Mouse (Mus musculus) lung, embryonic 14.5 days (tissue): ENCODE data around the gene Trim66. TPM values are rescaled to one million over a fixed set of nuclear protein-coding genes. Genes with fewer than 3 reads are reported as not detected.

Source experiments
- ATAC-seq: fragments of 200-750 bp; cut with Nextera tagmentation; 2 replicates; pipeline ENCODE4 v1.8.0; 2017; ENCODE audit warnings: mild to moderate bottlenecking, moderate TSS enrichment, moderate library complexity; ENCODE audit not compliant: insufficient read depth
- DNase-seq: peaks from one replicate; pipeline ENCODE4 v3.0.0-alpha.2; 2015
- H3K27ac ChIP-seq: fragments of 300-500 bp; sonication (generic); 2 replicates; pipeline ENCODE4 v1.5.1; 2014; ENCODE audit warnings: low read depth, mild to moderate bottlenecking, moderate library complexity
- H3K27me3 ChIP-seq: fragments of 300-500 bp; sonication (generic); 2 replicates; pipeline ENCODE4 v1.6.1; 2014; ENCODE audit warnings: low read length, control low read depth; ENCODE audit not compliant: insufficient read depth
- H3K36me3 ChIP-seq: fragments of 300-500 bp; sonication (generic); 2 replicates; pipeline ENCODE4 v1.6.1; 2014; ENCODE audit warnings: control low read depth; ENCODE audit not compliant: insufficient read depth
- H3K4me1 ChIP-seq: fragments of 300-500 bp; sonication (generic); 2 replicates; pipeline ENCODE4 v1.6.1; 2014; ENCODE audit warnings: antibody characterized with exemption, control low read depth; ENCODE audit not compliant: insufficient read depth
- H3K4me2 ChIP-seq: fragments of 300-500 bp; sonication (generic); 2 replicates; pipeline ENCODE4 v1.6.1; 2014; ENCODE audit warnings: mild to moderate bottlenecking
- H3K4me3 ChIP-seq: fragments of 300-500 bp; sonication (generic); 2 replicates; pipeline ENCODE4 v1.5.1; 2014; ENCODE audit warnings: low read depth, low read length
- H3K9ac ChIP-seq: fragments of 300-500 bp; sonication (generic); 2 replicates; pipeline ENCODE4 v1.6.1; 2014
- H3K9me3 ChIP-seq: fragments of 300-500 bp; sonication (generic); 2 replicates; pipeline ENCODE4 v1.6.1; 2016; ENCODE audit warnings: low read depth, low read length, control low read depth
- CTCF ChIP-seq: IDR thresholded peaks from 2 replicates; pipeline ENCODE4 v1.5.1; 2016; ENCODE audit warnings: antibody characterized with exemption, low read depth
- WGBS: fragments of 180-500 bp; shearing (Covaris S2); extraction: QIAGEN DNeasy Blood & Tissue Kit; methylation state at CpG from one replicate; pipeline ENCODE4 v1.1.7; 2014; 5-methylcytosine and 5-hydroxymethylcytosine counted together
- polyA plus RNA-seq: library from polyadenylated mRNA; unstranded; fragments of >200 nt; fragmentation: Nextera tagmentation; extraction: Ambion mirVana; gene quantifications from 2 replicates; pipeline ENCODE4 v1.2.1, GENCODE M21; 2014

The Trim66 gene
- polyA plus RNA-seq, 1 experiment from 2014 or later: 0.05 TPM

GRCm38 (mm10) chr7:109507572-109507971 lies 362 bp downstream of the Trim66 start:
- Histone ChIP-seq H3K9ac (no peak overlapping the region), H3K36me3 (no peaks in the 10 kb centered on the region), H3K27me3 (no peaks in the 10 kb centered on the region), H3K4me1 (no peaks in the 10 kb centered on the region), H3K4me2 (no peak overlapping the region), H3K4me3 (no peak overlapping the region), H3K9me3 (no peaks in the 10 kb centered on the region), H3K27ac (no peak overlapping the region)
- no peak for ATAC-seq
- DNase-seq: no peak
- TF ChIP-seq CTCF: no peak
- WGBS: 48% methylated on average over 9 of the region's 9 CpGs

- no peak overlapping the region for H3K4me2 ChIP-seq
- no peaks in the 10 kb centered on the region for H3K36me3 ChIP-seq
- H3K9ac ChIP-seq: 0 out of 2 replicates have a peak overlapping the region, but pooled peaks have one; percentile 18
- no peaks in the 10 kb centered on the region for H3K9me3 ChIP-seq
- DNase-seq: peak; percentile 42
- no peak overlapping the region for H3K27ac ChIP-seq
- H3K27me3 ChIP-seq: no peaks in the 10 kb centered on the region
- no peaks in the 10 kb centered on the region for H3K4me1 ChIP-seq
- TF ChIP-seq CTCF: no peak
- ATAC-seq: peak; percentile 54; the same call in 1 of the 2 replicates
- WGBS: 8% methylated on average over 8 of the region's 8 CpGs
- no peak overlapping the region for H3K4me3 ChIP-seq
These were observed 815 bp downstream of the Trim66 start for GRCm38 (mm10) chr7:109507119-109507518.

- ATAC-seq: no peak
These were observed 10.4 kb downstream of the Trim66 start for GRCm38 (mm10) chr7:109497507-109497906.

GRCm38 (mm10) chr7:109493319-109494316 lies 14.3 kb downstream of the Trim66 start:
- 10% methylated on average over 21 of the region's 21 CpGs for WGBS
- Histone ChIP-seq H3K27ac (no peak overlapping the region), H3K27me3 (no peaks in the 10 kb centered on the region), H3K4me1 (no peaks in the 10 kb centered on the region), H3K9ac (peak overlapping the region; percentile 26; the same call in 1 of the 2 replicates), H3K4me3 (peak overlapping the region; percentile 8), H3K4me2 (peak overlapping the region; percentile 41), H3K9me3 (no peaks in the 10 kb centered on the region), H3K36me3 (no peaks in the 10 kb centered on the region)
- TF ChIP-seq CTCF: no peak
- DNase-seq (peak; percentile 43), ATAC-seq (0 out of 2 replicates have a peak, but pooled peaks have one; percentile 4)

More at GRCm38 (mm10) chr7:109497507-109497906, 10.4 kb downstream of the Trim66 start:
- H3K9ac ChIP-seq: no peak overlapping the region
- no peaks in the 10 kb centered on the region for H3K27me3 ChIP-seq
- no peaks in the 10 kb centered on the region for H3K4me1 ChIP-seq
- 63% methylated on average over 4 of the region's 4 CpGs for WGBS
- no peaks in the 10 kb centered on the region for H3K9me3 ChIP-seq
- no peak overlapping the region for H3K27ac ChIP-seq
- no peaks in the 10 kb centered on the region for H3K36me3 ChIP-seq
- no peak for DNase-seq
- TF ChIP-seq CTCF: no peak
- H3K4me2 ChIP-seq: no peak overlapping the region
- no peak overlapping the region for H3K4me3 ChIP-seq

GRCm38 (mm10) chr7:109492616-109493318 lies 15.2 kb downstream of the Trim66 start:
- no peak for ATAC-seq
- Histone ChIP-seq H3K4me3 (no peak overlapping the region), H3K9ac (no peak overlapping the region)

GRCm38 (mm10) chr7:109484221-109484620 lies 23.7 kb downstream of the Trim66 start:
- no peaks in the 10 kb centered on the region for H3K36me3 ChIP-seq
- no peak overlapping the region for H3K4me3 ChIP-seq
- whole genome bisulfite sequencing: 61% methylated on average over 5 of the region's 5 CpGs
- no peaks in the 10 kb centered on the region for H3K4me1 ChIP-seq
- no peak overlapping the region for H3K9ac ChIP-seq
- ATAC-seq (no peak), DNase-seq (no peak)
- no peak overlapping the region for H3K4me2 ChIP-seq
- H3K27me3 ChIP-seq: no peaks in the 10 kb centered on the region
- H3K27ac ChIP-seq: no peak overlapping the region
- H3K9me3 ChIP-seq: no peaks in the 10 kb centered on the region
- TF ChIP-seq CTCF: no peak

More at GRCm38 (mm10) chr7:109492616-109493318, 15.2 kb downstream of the Trim66 start:
- Histone ChIP-seq H3K4me2 (peak overlapping the region; percentile 41), H3K27me3 (no peaks in the 10 kb centered on the region), H3K36me3 (no peaks in the 10 kb centered on the region), H3K4me1 (no peaks in the 10 kb centered on the region), H3K9me3 (no peaks in the 10 kb centered on the region), H3K27ac (no peak overlapping the region)
- peak; percentile 28 for TF ChIP-seq CTCF
- WGBS: 52% methylated on average over 18 of the region's 18 CpGs
- no peak for DNase-seq
